Mouse (Mus musculus) E14TG2a.4 (cell line): ENCODE data around the gene Creg2.

Experiments
- CTCF ChIP-seq: conservative IDR thresholded peaks from 2 replicates; pipeline ENCODE4 v1.5.1; 2014; ENCODE audit warnings: low read length
- NANOG ChIP-seq: IDR thresholded peaks from 2 replicates; pipeline ENCODE4 v1.6.1; 2014; ENCODE audit warnings: borderline replicate concordance, low read length, mixed read lengths

GRCm38 (mm10) chr1:39685841-39686240 lies 34.6 kb upstream of the Creg2 start:
- TF ChIP-seq CTCF, result peak; percentile 45
- no peak for TF ChIP-seq NANOG
